Mouse (Mus musculus): ENCODE data around the gene Ciz1. TPM values are rescaled to one million over a fixed set of nuclear protein-coding genes. Genes with fewer than 3 reads are reported as not detected.

The Ciz1 gene
- 44.7 and 45.4 TPM in 2 replicates for polyA plus RNA-seq (2014; fragmentation: Nextera tagmentation; extraction: Ambion mirVana)

GRCm38 (mm10) chr2:32352151-32353006, at the start of gene Ciz1:
Ciz1 (plus strand) TSS chr2:32352327.
- peak; percentile 23; the same call in 1 of the 2 replicates for ATAC-seq (ENCODE audit: insufficient number of reproducible peaks, insufficient read depth, low FRiP score, low read depth)
- Histone ChIP-seq H3K9me3 (ENCODE audit: control insufficient read depth, low read depth, low read length) (no peaks in the 10 kb centered on the region), H3K4me1 (ENCODE audit: control insufficient read depth, insufficient read depth, low read length) (peaks cover 13% of the 10 kb centered on the region; the same call in 1 of the 2 replicates), H3K4me2 (replicated peaks; ENCODE audit: low read depth, low read length) (peak within 1 kb of the TSS; percentile 87), H3K27me3 (ENCODE audit: control insufficient read depth, insufficient read depth, low read length) (no peaks in the 10 kb centered on the region), H3K36me3 (ENCODE audit: control insufficient read depth, insufficient read depth, low read length) (no peaks in the 10 kb centered on the region), H3K27ac (ENCODE audit: low read length) (peak within 1 kb of the TSS; percentile 48; the same call in 1 of the 2 replicates), H3K9ac (replicated peaks; ENCODE audit: low read depth, low read length) (peak within 1 kb of the TSS; percentile 51), H3K4me3 (ENCODE audit: low read depth, low read length) (peak within 1 kb of the TSS; percentile 69)
- under 1% methylated on average over 42 of the region's 52 CpGs for WGBS

- no peaks in the 10 kb centered on the region for H3K27me3 ChIP-seq (ENCODE audit: control insufficient read depth, insufficient read depth, low read length)
- no peak overlapping the region for H3K4me2 ChIP-seq (replicated peaks; ENCODE audit: low read depth, low read length)
- H3K36me3 ChIP-seq (ENCODE audit: control insufficient read depth, insufficient read depth, low read length) = peaks cover 82% of the 10 kb centered on the region
- 88% methylated on average over 10 of the region's 10 CpGs for WGBS
- no peak overlapping the region for H3K4me3 ChIP-seq (ENCODE audit: low read depth, low read length)
- no peak overlapping the region for H3K9ac ChIP-seq (replicated peaks; ENCODE audit: low read depth, low read length)
- H3K27ac ChIP-seq (ENCODE audit: low read length) = no peak overlapping the region
- no peaks in the 10 kb centered on the region for H3K9me3 ChIP-seq (ENCODE audit: control insufficient read depth, low read depth, low read length)
- no peak for ATAC-seq (ENCODE audit: insufficient number of reproducible peaks, insufficient read depth, low FRiP score, low read depth)
- no peaks in the 10 kb centered on the region for H3K4me1 ChIP-seq (ENCODE audit: control insufficient read depth, insufficient read depth, low read length)
Measured at GRCm38 (mm10) chr2:32302952-32303351, 49.2 kb upstream of the Ciz1 start.

GRCm38 (mm10) chr2:32304145-32304832, 47.8 kb upstream of the Ciz1 start:
- ATAC-seq (ENCODE audit: insufficient number of reproducible peaks, insufficient read depth, low FRiP score, low read depth) = 0 out of 2 replicates have a peak, but pooled peaks have one; percentile 28
- H3K4me1 ChIP-seq (ENCODE audit: control insufficient read depth, insufficient read depth, low read length) = no peaks in the 10 kb centered on the region
- H3K27ac ChIP-seq (ENCODE audit: low read length) = no peak overlapping the region

GRCm38 (mm10) chr2:32305668-32306067, 46.5 kb upstream of the Ciz1 start:
- no peak for ATAC-seq (ENCODE audit: insufficient number of reproducible peaks, insufficient read depth, low FRiP score, low read depth)
- Histone ChIP-seq H3K4me3 (ENCODE audit: low read depth, low read length) (no peak overlapping the region), H3K27ac (ENCODE audit: low read length) (no peak overlapping the region), H3K4me2 (replicated peaks; ENCODE audit: low read depth, low read length) (no peak overlapping the region), H3K4me1 (ENCODE audit: control insufficient read depth, insufficient read depth, low read length) (peaks cover 4% of the 10 kb centered on the region; the same call in 1 of the 2 replicates), H3K36me3 (ENCODE audit: control insufficient read depth, insufficient read depth, low read length) (peaks cover 80% of the 10 kb centered on the region), H3K27me3 (ENCODE audit: control insufficient read depth, insufficient read depth, low read length) (no peaks in the 10 kb centered on the region), H3K9ac (replicated peaks; ENCODE audit: low read depth, low read length) (no peak overlapping the region), H3K9me3 (ENCODE audit: control insufficient read depth, low read depth, low read length) (no peaks in the 10 kb centered on the region)
- 84% methylated on average over 5 of the region's 5 CpGs for WGBS

More at GRCm38 (mm10) chr2:32304145-32304832, 47.8 kb upstream of the Ciz1 start:
- Histone ChIP-seq H3K36me3 (ENCODE audit: control insufficient read depth, insufficient read depth, low read length) (peaks cover 81% of the 10 kb centered on the region), H3K9me3 (ENCODE audit: control insufficient read depth, low read depth, low read length) (no peaks in the 10 kb centered on the region), H3K27me3 (ENCODE audit: control insufficient read depth, insufficient read depth, low read length) (no peaks in the 10 kb centered on the region), H3K4me2 (replicated peaks; ENCODE audit: low read depth, low read length) (no peak overlapping the region), H3K4me3 (ENCODE audit: low read depth, low read length) (no peak overlapping the region), H3K9ac (replicated peaks; ENCODE audit: low read depth, low read length) (no peak overlapping the region)
- 60% methylated on average over 8 of the region's 8 CpGs for WGBS

- WGBS = 86% methylated on average over 8 of the region's 9 CpGs
- H3K36me3 ChIP-seq (ENCODE audit: control insufficient read depth, insufficient read depth, low read length) = peaks cover 75% of the 10 kb centered on the region
- H3K9ac ChIP-seq (replicated peaks; ENCODE audit: low read depth, low read length) = no peak overlapping the region
- H3K9me3 ChIP-seq (ENCODE audit: control insufficient read depth, low read depth, low read length) = no peaks in the 10 kb centered on the region
- H3K4me1 ChIP-seq (ENCODE audit: control insufficient read depth, insufficient read depth, low read length) = peaks cover 7% of the 10 kb centered on the region
- no peak overlapping the region for H3K27ac ChIP-seq (ENCODE audit: low read length)
- no peak overlapping the region for H3K4me2 ChIP-seq (replicated peaks; ENCODE audit: low read depth, low read length)
- H3K4me3 ChIP-seq (ENCODE audit: low read depth, low read length) = no peak overlapping the region
- H3K27me3 ChIP-seq (ENCODE audit: control insufficient read depth, insufficient read depth, low read length) = no peaks in the 10 kb centered on the region
- ATAC-seq (ENCODE audit: insufficient number of reproducible peaks, insufficient read depth, low FRiP score, low read depth) = no peak
Measured at GRCm38 (mm10) chr2:32306176-32306575, 46.0 kb upstream of the Ciz1 start.

GRCm38 (mm10) chr2:32307247-32307798, 44.8 kb upstream of the Ciz1 start:
- no peak for ATAC-seq (ENCODE audit: insufficient number of reproducible peaks, insufficient read depth, low FRiP score, low read depth)
- Histone ChIP-seq H3K27me3 (ENCODE audit: control insufficient read depth, insufficient read depth, low read length) (no peaks in the 10 kb centered on the region), H3K4me1 (ENCODE audit: control insufficient read depth, insufficient read depth, low read length) (peaks cover 16% of the 10 kb centered on the region), H3K9ac (replicated peaks; ENCODE audit: low read depth, low read length) (no peak overlapping the region), H3K4me2 (replicated peaks; ENCODE audit: low read depth, low read length) (no peak overlapping the region), H3K4me3 (ENCODE audit: low read depth, low read length) (no peak overlapping the region), H3K36me3 (ENCODE audit: control insufficient read depth, insufficient read depth, low read length) (peaks cover 67% of the 10 kb centered on the region), H3K9me3 (ENCODE audit: control insufficient read depth, low read depth, low read length) (no peaks in the 10 kb centered on the region), H3K27ac (ENCODE audit: low read length) (no peak overlapping the region)
- WGBS = 78% methylated on average over 6 of the region's 6 CpGs

- ATAC-seq (ENCODE audit: insufficient number of reproducible peaks, insufficient read depth, low FRiP score, low read depth) = no peak
- H3K4me2 ChIP-seq (replicated peaks; ENCODE audit: low read depth, low read length) = no peak overlapping the region
- no peaks in the 10 kb centered on the region for H3K27me3 ChIP-seq (ENCODE audit: control insufficient read depth, insufficient read depth, low read length)
- H3K4me3 ChIP-seq (ENCODE audit: low read depth, low read length) = no peak overlapping the region
- 53% methylated on average over 8 of the region's 8 CpGs for WGBS
- no peak overlapping the region for H3K27ac ChIP-seq (ENCODE audit: low read length)
- no peak overlapping the region for H3K9ac ChIP-seq (replicated peaks; ENCODE audit: low read depth, low read length)
- peaks cover 16% of the 10 kb centered on the region for H3K4me1 ChIP-seq (ENCODE audit: control insufficient read depth, insufficient read depth, low read length)
- H3K36me3 ChIP-seq (ENCODE audit: control insufficient read depth, insufficient read depth, low read length) = peaks cover 59% of the 10 kb centered on the region
- H3K9me3 ChIP-seq (ENCODE audit: control insufficient read depth, low read depth, low read length) = no peaks in the 10 kb centered on the region
Measured at GRCm38 (mm10) chr2:32307941-32308760, 44.0 kb upstream of the Ciz1 start.
